ENCODE assay signal across 9 mouse cellular contexts in genomic region chr10:91883155-91883554, GRCm38 (mm10).
DNase-seq lines count a peak whose midpoint lies in the region; ATAC-seq and TF ChIP-seq lines count a peak whose summit lies in the region.
"Had no signal": no experiment of that assay in that cellular context is flagged by ENCODE, and none has a peak within 500 bp of the region (broad histone marks: within the 10 kb centered on the region; RNA-seq: fewer than 3 reads in every experiment).

No protein-coding gene starts in this region.

- peak; percentile 52 for TF ChIP-seq CTCF in kidney, adult 2 months (conservative IDR thresholded peaks at IDR 0.05; ENCODE audit: insufficient read depth, insufficient read length, low read depth, low read length)
- peak; percentile 94 for TF ChIP-seq CTCF in E14TG2a.4 (conservative IDR thresholded peaks at IDR 0.05; ENCODE audit: low read length)
- peak; percentile 40 to 52 (median 50) for TF ChIP-seq CTCF in MEL (IDR thresholded peaks at IDR 0.05 in 2 of 3, conservative IDR thresholded peaks at IDR 0.05 in 1 of 3; ENCODE audit: control insufficient read depth in 1 of 3, insufficient read depth in 1 of 3, low read depth in 2 of 3, low read length in 3 of 3, poor library complexity in 1 of 3, severe bottlenecking in 1 of 3)

- no peaks in the 10 kb centered on the region for H3K79me2 ChIP-seq in MEL (ENCODE audit: control insufficient read depth, insufficient read depth, low read length, poor library complexity)

- 82% methylated on average over 5 of the region's 5 CpGs for WGBS in kidney, adult 2 months
- 76% methylated on average over 5 of the region's 5 CpGs for WGBS in kidney, embryonic 14.5 days

- no peak overlapping the region for H3K27ac ChIP-seq in kidney, adult 2 months (ENCODE audit: insufficient read depth, low read depth, low read length)
- H3K27ac ChIP-seq in kidney, embryonic 14.5 days (ENCODE audit: low read depth, low read length), result no peak overlapping the region
- H3K27ac ChIP-seq in MEL (ENCODE audit: control insufficient read depth, low read depth, low read length), result no peak overlapping the region
- H3K27ac ChIP-seq: forebrain, embryonic 10.5 days; macrophage had no signal

- no peaks in the 10 kb centered on the region for H3K27me3 ChIP-seq in kidney, adult 2 months (replicated peaks; ENCODE audit: control insufficient read depth, insufficient read depth, low read length)
- no peaks in the 10 kb centered on the region for H3K27me3 ChIP-seq in kidney, embryonic 14.5 days (ENCODE audit: control insufficient read depth, insufficient read depth, low read length)
- H3K27me3 ChIP-seq in E14TG2a.4 (ENCODE audit: insufficient read depth, low read length) (no peaks in the 10 kb centered on the region), MEL (ENCODE audit: control insufficient read depth in 1 of 2, insufficient read depth in 2 of 2, low read length in 2 of 2) (no peaks in the 10 kb centered on the region)

- no peak overlapping the region for H3K4me2 ChIP-seq in kidney, embryonic 14.5 days (replicated peaks; ENCODE audit: low read depth, low read length)

- H3K9ac ChIP-seq in kidney, embryonic 14.5 days (ENCODE audit: low read depth, low read length), result no peak overlapping the region
- no peak overlapping the region for H3K9ac ChIP-seq in MEL (ENCODE audit: control insufficient read depth, low read depth, low read length, poor library complexity, severe bottlenecking)

- peak; percentile 51 for TF ChIP-seq RAD21 in MEL (IDR thresholded peaks at IDR 0.05; ENCODE audit: low read depth, low read length)

- peak; percentile 8 for DNase-seq in kidney, adult 2 months
- peak; percentile 52 for DNase-seq in MEL (ENCODE audit: low read depth, low spot score)
- peak; percentile 1 to 51 for DNase-seq in kidney, postnatal 36 days
- DNase-seq in T-cell, adult 2 months (ENCODE audit: low spot score), result no peak
- DNase-seq in urinary bladder, postnatal 10 days (ENCODE audit: low spot score), result no peak

- no peak overlapping the region for H3K4me3 ChIP-seq in kidney, adult 2 months (ENCODE audit: insufficient read depth, low read depth, low read length)
- H3K4me3 ChIP-seq in kidney, embryonic 14.5 days (ENCODE audit: low read length), result no peak overlapping the region
- H3K4me3 ChIP-seq in E14TG2a.4 (replicated peaks; ENCODE audit: low read length), result no peak overlapping the region
- H3K4me3 ChIP-seq in MEL (ENCODE audit: control insufficient read depth in 1 of 2, insufficient read depth in 1 of 2, low read depth in 2 of 2, low read length in 2 of 2), result no peak overlapping the region
- H3K4me3 ChIP-seq: forebrain, embryonic 10.5 days had no signal

- no peaks in the 10 kb centered on the region for H3K9me3 ChIP-seq in kidney, embryonic 14.5 days (ENCODE audit: control insufficient read depth, low read length)
- H3K9me3 ChIP-seq in E14TG2a.4 (ENCODE audit: low read length) (no peaks in the 10 kb centered on the region), MEL (replicated peaks; ENCODE audit: insufficient read depth, low read length) (no peaks in the 10 kb centered on the region)
- H3K9me3 ChIP-seq: forebrain, embryonic 10.5 days had no signal

- no peaks in the 10 kb centered on the region for H3K4me1 ChIP-seq in kidney, adult 2 months (ENCODE audit: control insufficient read depth, insufficient read depth, low read length)
- peaks cover 2% of the 10 kb centered on the region; the same call in 1 of the 2 replicates for H3K4me1 ChIP-seq in kidney, embryonic 14.5 days (ENCODE audit: control insufficient read depth, insufficient read depth, low read length)
- H3K4me1 ChIP-seq in E14TG2a.4 (replicated peaks; ENCODE audit: low read depth, low read length) (no peaks in the 10 kb centered on the region), MEL (ENCODE audit: control insufficient read depth in 1 of 2, insufficient read depth in 2 of 2, low read length in 2 of 2) (no peaks in the 10 kb centered on the region; a peak in 1 of 4 replicates)

- no peak for TF ChIP-seq POLR2A in kidney, adult 2 months (IDR thresholded peaks at IDR 0.05; ENCODE audit: low read depth, low read length)
- no peak for TF ChIP-seq POLR2A in MEL (IDR thresholded peaks at IDR 0.05; ENCODE audit: control insufficient read depth in 1 of 2, insufficient read depth in 1 of 2, low read depth in 1 of 2, low read length in 2 of 2, poor library complexity in 1 of 2)

- no peaks in the 10 kb centered on the region for H3K36me3 ChIP-seq in kidney, adult 2 months (ENCODE audit: control insufficient read depth, insufficient read depth, low read length)
- H3K36me3 ChIP-seq in kidney, embryonic 14.5 days (ENCODE audit: control insufficient read depth, insufficient read depth, low read length), result no peaks in the 10 kb centered on the region
- H3K36me3 ChIP-seq in E14TG2a.4 (ENCODE audit: insufficient read depth, low read length) (no peaks in the 10 kb centered on the region), MEL (ENCODE audit: control insufficient read depth in 1 of 2, insufficient read depth in 2 of 2, low read length in 2 of 2) (no peaks in the 10 kb centered on the region)
- H3K36me3 ChIP-seq: forebrain, embryonic 10.5 days had no signal

- no peak for TF ChIP-seq EP300 in MEL (IDR thresholded peaks at IDR 0.05; ENCODE audit: low read depth in 1 of 2, low read length in 2 of 2)

- ATAC-seq in kidney, embryonic 14.5 days (ENCODE audit: low FRiP score, low TSS enrichment), result no peak

TF ChIP-seq in MEL, 35 proteins besides CTCF, POLR2A, EP300 and RAD21:
- TF ChIP-seq SMC3 (IDR thresholded peaks at IDR 0.05; ENCODE audit: low read depth, low read length), result peak; percentile 45
- no peak for TF ChIP-seq POLR2AphosphoS2 (IDR thresholded peaks at IDR 0.05; ENCODE audit: low read length)
- TF ChIP-seq TCF12 (IDR thresholded peaks at IDR 0.05; ENCODE audit: low read depth, low read length), result no peak
- peak; percentile 47 for TF ChIP-seq ZC3H11A (IDR thresholded peaks at IDR 0.05; ENCODE audit: low read depth, low read length)
- no peak for TF ChIP-seq USF1 (IDR thresholded peaks at IDR 0.05; ENCODE audit: low read depth, low read length)
- TF ChIP-seq JUND (IDR thresholded peaks at IDR 0.05; ENCODE audit: low read depth, low read length), result no peak
- TF ChIP-seq RCOR1 (IDR thresholded peaks at IDR 0.05; ENCODE audit: low read depth, low read length), result no peak
- no peak for TF ChIP-seq ELF1 (IDR thresholded peaks at IDR 0.05; ENCODE audit: low read depth, low read length)
- TF ChIP-seq NELFE (IDR thresholded peaks at IDR 0.05; ENCODE audit: low read depth, low read length), result no peak
- no peak for TF ChIP-seq ZMIZ1 (IDR thresholded peaks at IDR 0.05; ENCODE audit: low read depth, low read length)
- no peak for TF ChIP-seq KAT2A (conservative IDR thresholded peaks at IDR 0.05; ENCODE audit: low read depth, low read length)
- no peak for TF ChIP-seq CHD2 (IDR thresholded peaks at IDR 0.05; ENCODE audit: low read length)

Comparison
In these comparisons a context has a peak if more than half of its experiments do, and no peak if none do; other contexts are left out.
1. DNase-seq: peak in kidney, adult 2 months (single experiment), MEL (single experiment) and kidney, postnatal 36 days (2 of 2); none in T-cell, adult 2 months (single experiment) and urinary bladder, postnatal 10 days (single experiment).
2. Peak in every context shown above with its lines, with median percentiles within 50 percentile points of each other: CTCF ChIP-seq.